ENCODE assay signal across 1 mouse cellular context in genomic region chr5:108648937-108649576, GRCm38 (mm10).
TF ChIP-seq lines count a peak whose summit lies in the region.

No protein-coding gene starts in this region.

TF ChIP-seq in MEL, 35 proteins besides CTCF, POLR2A, EP300 and RAD21:
- TF ChIP-seq NRF1 (IDR thresholded peaks at IDR 0.05; ENCODE audit: insufficient read depth, low read depth, low read length, poor library complexity, severe bottlenecking) = no peak
- TF ChIP-seq USF1 (IDR thresholded peaks at IDR 0.05; ENCODE audit: low read depth, low read length) = peak; percentile 57; the same call in 1 of the 2 replicates
- no peak for TF ChIP-seq CHD1 (IDR thresholded peaks at IDR 0.05; ENCODE audit: low read depth, low read length)
